Mouse (Mus musculus): ENCODE results near the gene Me1. TPM values are rescaled to one million over a fixed set of nuclear protein-coding genes. Genes with fewer than 3 reads are reported as not detected.

Me1 gene
- total and polyA plus RNA-seq, 2 experiments from 2014 or later: 37.5 to 76.5 TPM

DNA sequence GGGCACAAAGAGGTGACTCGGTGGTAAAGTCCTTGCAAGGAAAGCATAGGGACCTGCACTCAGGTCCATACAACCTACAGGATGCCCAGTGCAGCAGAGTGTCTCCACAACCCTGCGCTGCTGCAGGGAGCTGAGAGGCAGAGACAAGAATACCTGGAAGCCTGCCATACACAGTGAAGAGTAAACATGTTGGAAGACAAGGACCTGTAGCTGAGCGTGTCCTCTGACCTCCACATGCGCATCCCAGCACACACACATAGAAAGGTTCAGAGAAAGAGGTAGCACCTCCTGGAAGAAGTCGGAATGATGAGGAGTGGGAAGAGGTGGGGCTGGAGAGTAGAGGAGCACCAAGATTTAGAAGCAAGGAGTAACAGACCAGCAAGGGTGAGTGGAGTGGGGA is 161.7 kb downstream of the Me1 start:
- Histone ChIP-seq H3K4me2 (ENCODE audit: low read depth, low read length) (no peak overlapping the region), H3K4me1 (ENCODE audit: insufficient read depth, low read length) (no peaks in the 10 kb centered on the region), H3K4me3 (ENCODE audit: low read length) (no peak overlapping the region), H3K9me3 (ENCODE audit: low read length) (no peaks in the 10 kb centered on the region), H3K27ac (no peak overlapping the region), H3K9ac (replicated peaks; ENCODE audit: low read length) (no peak overlapping the region), H3K36me3 (ENCODE audit: insufficient read depth, low read length) (peaks cover 34% of the 10 kb centered on the region), H3K27me3 (ENCODE audit: insufficient read depth, low read length) (no peaks in the 10 kb centered on the region)
- no peak for ATAC-seq
- 92% methylated on average over 5 of the region's 5 CpGs for whole genome bisulfite sequencing
- DNase-seq (ENCODE audit: low spot score): no peak
- TF ChIP-seq CTCF (IDR thresholded peaks at IDR 0.05; ENCODE audit: low read depth): no peak

Other genes starting within 250 kb of the Me1 start
- gene Ube2cbp, start 231.0 kb downstream of the Me1 start, total RNA-seq (2014; rRNA removed): 5.6 and 6.3 TPM in 2 replicates
- gene Ube2cbp, start 231.0 kb downstream of the Me1 start, polyA plus RNA-seq (2015; fragmentation: Nextera tagmentation; extraction: Ambion mirVana): 6.8 and 7.4 TPM in 2 replicates
- gene Dop1a, start 228.8 kb downstream of the Me1 start, total RNA-seq (2014; rRNA removed): 35.5 and 50.9 TPM in 2 replicates
- 22.9 and 23.9 TPM in 2 replicates for gene Dop1a, start 228.8 kb downstream of the Me1 start, polyA plus RNA-seq (2015; fragmentation: Nextera tagmentation; extraction: Ambion mirVana)
- gene Pgm3, start 124.1 kb downstream of the Me1 start, total RNA-seq (2014; rRNA removed): 12.4 and 15.1 TPM in 2 replicates
- 28.9 and 30.0 TPM in 2 replicates for gene Pgm3, start 124.1 kb downstream of the Me1 start, polyA plus RNA-seq (2015; fragmentation: Nextera tagmentation; extraction: Ambion mirVana)
- gene Rwdd2a, start 124.0 kb downstream of the Me1 start, total RNA-seq (2014; rRNA removed): 35.4 and 41.3 TPM in 2 replicates
- 79.2 and 82.4 TPM in 2 replicates for gene Rwdd2a, start 124.0 kb downstream of the Me1 start, polyA plus RNA-seq (2015; fragmentation: Nextera tagmentation; extraction: Ambion mirVana)
- gene Prss35, start 47.7 kb upstream of the Me1 start, total RNA-seq (2014; rRNA removed): 5.0 and 8.6 TPM in 2 replicates
- 9.6 and 10.8 TPM in 2 replicates for gene Prss35, start 47.7 kb upstream of the Me1 start, polyA plus RNA-seq (2015; fragmentation: Nextera tagmentation; extraction: Ambion mirVana)
- 192 and 210 TPM in 2 replicates for gene Snap91, start 184.7 kb upstream of the Me1 start, total RNA-seq (2014; rRNA removed)
- 131 and 151 TPM in 2 replicates for gene Snap91, start 184.7 kb upstream of the Me1 start, polyA plus RNA-seq (2015; fragmentation: Nextera tagmentation; extraction: Ambion mirVana)